Mouse (Mus musculus) right cerebral cortex, adult 2 months (tissue): Measurements from ENCODE around the gene Nkd1.

ENCODE experiments used
- DNase-seq, 2 experiments: peaks; one replicate each; pipeline ENCODE4 v3.0.0; 2021 to 2022; ENCODE audit warnings: low spot score in 2 of 2

Gene Nkd1

GRCm38 (mm10) chr8:88520985-88521527, at the start of gene Nkd1:
Nkd1 (plus strand) TSS chr8:88521354.
- DNase-seq: peak; percentile 69 to 71

- DNase-seq: no peak
Observed at GRCm38 (mm10) chr8:88481290-88481689, 39.9 kb upstream of the Nkd1 start.

GRCm38 (mm10) chr8:88488391-88488829, 32.7 kb upstream of the Nkd1 start:
- no peak for DNase-seq

GRCm38 (mm10) chr8:88494076-88494475, 27.1 kb upstream of the Nkd1 start:
- DNase-seq: no peak

- DNase-seq: peak; percentile 18 to 21
Observed at GRCm38 (mm10) chr8:88495071-88495805, 25.9 kb upstream of the Nkd1 start.

- DNase-seq: no peak
Observed at GRCm38 (mm10) chr8:88502143-88502542, 19.0 kb upstream of the Nkd1 start.

- no peak for DNase-seq
Observed at GRCm38 (mm10) chr8:88506981-88507380, 14.2 kb upstream of the Nkd1 start.

GRCm38 (mm10) chr8:88511061-88511460, 10.1 kb upstream of the Nkd1 start:
- DNase-seq: no peak

GRCm38 (mm10) chr8:88512094-88512794, 8.9 kb upstream of the Nkd1 start:
- peak in 1 of 2 experiments; percentile 23 for DNase-seq

- no peak for DNase-seq
Observed at GRCm38 (mm10) chr8:88518047-88518446, 3.1 kb upstream of the Nkd1 start.

GRCm38 (mm10) chr8:88520381-88520780, 773 bp upstream of the Nkd1 start:
- DNase-seq: no peak

- DNase-seq: peak in 1 of 2 experiments; percentile 12
Observed at GRCm38 (mm10) chr8:88521541-88522414, 624 bp downstream of the Nkd1 start.

- DNase-seq: no peak
Observed at GRCm38 (mm10) chr8:88522433-88523030, 1.4 kb downstream of the Nkd1 start.

GRCm38 (mm10) chr8:88523621-88524020, 2.5 kb downstream of the Nkd1 start:
- no peak for DNase-seq

- DNase-seq: no peak
Observed at GRCm38 (mm10) chr8:88524132-88524531, 3.0 kb downstream of the Nkd1 start.

GRCm38 (mm10) chr8:88524851-88525250, 3.7 kb downstream of the Nkd1 start:
- DNase-seq: no peak

GRCm38 (mm10) chr8:88526296-88526695, 5.1 kb downstream of the Nkd1 start:
- no peak for DNase-seq

- DNase-seq: no peak
Observed at GRCm38 (mm10) chr8:88528186-88528585, 7.0 kb downstream of the Nkd1 start.

GRCm38 (mm10) chr8:88529798-88530197, 8.6 kb downstream of the Nkd1 start:
- no peak for DNase-seq

- no peak for DNase-seq
Observed at GRCm38 (mm10) chr8:88537081-88537480, 15.9 kb downstream of the Nkd1 start.
